Mouse (Mus musculus) MEL (cell line): ENCODE results near the gene Rras2.

Source experiments
- CHD1 ChIP-seq: IDR thresholded peaks from 2 replicates; pipeline ENCODE4 v1.6.1; 2012; ENCODE audit warnings: low read depth, mild to moderate bottlenecking, inconsistent platforms, low read length, improper control_type of control experiment
- CTCF ChIP-seq, 3 experiments: IDR thresholded peaks in 2 of 3; conservative IDR thresholded peaks in 1 of 3; 2 replicates each; pipeline ENCODE4 v1.5.1; 2011 to 2012; ENCODE audit warnings: low read length in 3 of 3, low read depth in 2 of 3, mild to moderate bottlenecking in 2 of 3, improper control_type of control experiment in 1 of 3, inconsistent platforms in 1 of 3, mixed read lengths in 1 of 3, moderate library complexity in 1 of 3; ENCODE audit not compliant: control insufficient read depth in 1 of 3, insufficient read depth in 1 of 3, poor library complexity in 1 of 3, severe bottlenecking in 1 of 3
- E2F4 ChIP-seq: IDR thresholded peaks from 2 replicates; pipeline ENCODE4 v1.6.1; 2011; ENCODE audit warnings: low read depth, low read length, improper control_type of control experiment, borderline replicate concordance
- EP300 ChIP-seq, 2 experiments: IDR thresholded peaks; 2 replicates each; pipeline ENCODE4 v1.6.1; 2011; ENCODE audit warnings: improper control_type of control experiment in 2 of 2, low read length in 2 of 2, low read depth in 1 of 2, mild to moderate bottlenecking in 1 of 2
- GABPA ChIP-seq: IDR thresholded peaks from 2 replicates; pipeline ENCODE4 v1.6.1; 2012; ENCODE audit warnings: low read depth, mild to moderate bottlenecking, inconsistent platforms, low read length, improper control_type of control experiment, moderate library complexity
- HCFC1 ChIP-seq: IDR thresholded peaks from 2 replicates; pipeline ENCODE4 v1.6.1; 2012; ENCODE audit warnings: low read depth, mild to moderate bottlenecking, inconsistent platforms, low read length, improper control_type of control experiment, moderate library complexity
- MAFK ChIP-seq: IDR thresholded peaks from 2 replicates; pipeline ENCODE4 v1.6.1; 2011; ENCODE audit warnings: low read depth, mild to moderate bottlenecking, low read length, improper control_type of control experiment, borderline replicate concordance
- MAX ChIP-seq: IDR thresholded peaks from 2 replicates; pipeline ENCODE4 v1.6.1; 2011; ENCODE audit warnings: low read length, improper control_type of control experiment
- MEF2A ChIP-seq: IDR thresholded peaks from 2 replicates; pipeline ENCODE4 v1.6.1; 2014; ENCODE audit warnings: low read depth, mild to moderate bottlenecking, inconsistent platforms, low read length, improper control_type of control experiment; ENCODE audit not compliant: poor library complexity, insufficient replicate concordance, severe bottlenecking; ENCODE audit errors: extremely low read depth
- POLR2A ChIP-seq, 2 experiments: IDR thresholded peaks; 2 replicates each; pipeline ENCODE4 v1.6.1; 2011 to 2012; ENCODE audit warnings: low read length in 2 of 2, mild to moderate bottlenecking in 2 of 2, control low read depth in 1 of 2, improper control_type of control experiment in 1 of 2, low read depth in 1 of 2, moderate library complexity in 1 of 2; ENCODE audit not compliant: control insufficient read depth in 1 of 2, insufficient read depth in 1 of 2, poor library complexity in 1 of 2
- RAD21 ChIP-seq: IDR thresholded peaks from 2 replicates; pipeline ENCODE4 v1.6.1; 2011; ENCODE audit warnings: mild to moderate bottlenecking, low read depth, low read length, improper control_type of control experiment
- USF1 ChIP-seq: IDR thresholded peaks from 2 replicates; pipeline ENCODE4 v1.6.1; 2014; ENCODE audit warnings: low read depth, mild to moderate bottlenecking, inconsistent platforms, low read length, improper control_type of control experiment, moderate library complexity
- USF2 ChIP-seq, 2 experiments: IDR thresholded peaks; 2 replicates each; pipeline ENCODE4 v1.6.1; 2011 to 2012; ENCODE audit warnings: improper control_type of control experiment in 2 of 2, low read length in 2 of 2, borderline replicate concordance in 1 of 2, inconsistent platforms in 1 of 2, low read depth in 1 of 2, mild to moderate bottlenecking in 1 of 2; ENCODE audit not compliant: insufficient read depth in 1 of 2
- ZNF384 ChIP-seq: IDR thresholded peaks from 2 replicates; pipeline ENCODE4 v1.6.1; 2012; ENCODE audit warnings: low read depth, mild to moderate bottlenecking, inconsistent platforms, low read length, improper control_type of control experiment

DNA sequence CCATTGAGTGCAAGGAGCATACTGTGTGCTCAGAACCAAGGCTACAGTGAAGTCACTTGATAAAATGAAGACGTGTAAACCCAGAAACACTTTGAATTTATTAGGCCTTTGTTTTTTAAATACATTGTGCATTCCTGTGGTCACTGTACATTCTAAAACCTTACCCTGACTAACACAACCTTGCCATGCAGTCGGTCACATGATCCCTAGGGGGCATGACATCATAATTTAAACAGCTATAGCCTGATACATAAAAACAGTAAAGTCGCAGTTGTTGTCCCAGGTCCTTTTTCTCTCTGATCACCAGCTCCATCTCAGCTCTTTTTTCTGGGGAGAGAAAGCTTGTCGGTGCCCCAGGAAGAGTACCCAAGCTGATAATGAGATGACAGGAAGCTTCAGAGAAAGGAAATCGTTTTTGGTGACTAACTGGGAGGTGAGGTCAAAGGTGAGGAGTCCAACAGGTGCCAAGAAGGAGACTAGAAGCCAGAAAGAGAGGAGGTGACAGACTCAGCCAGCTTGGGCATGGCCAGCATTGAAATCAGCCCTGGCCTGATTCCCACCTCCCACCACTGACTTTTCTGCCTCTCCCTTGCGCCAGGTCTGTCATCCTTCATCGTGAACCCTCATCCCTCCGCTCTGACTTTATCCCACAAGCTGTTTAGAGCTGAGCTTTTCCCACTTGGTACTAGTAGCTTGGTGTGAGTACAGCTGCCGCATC is 105.7 kb downstream of the Rras2 start:
- no peak for TF ChIP-seq CTCF (IDR thresholded peaks at IDR 0.05 in 2 of 3, conservative IDR thresholded peaks at IDR 0.05 in 1 of 3; ENCODE audit: control insufficient read depth in 1 of 3, insufficient read depth in 1 of 3, low read depth in 2 of 3, low read length in 3 of 3, poor library complexity in 1 of 3, severe bottlenecking in 1 of 3)
- no peak for TF ChIP-seq POLR2A (IDR thresholded peaks at IDR 0.05; ENCODE audit: control insufficient read depth in 1 of 2, insufficient read depth in 1 of 2, low read depth in 1 of 2, low read length in 2 of 2, poor library complexity in 1 of 2)
- TF ChIP-seq CHD1: no peak
- no peak for TF ChIP-seq GABPA
- no peak for TF ChIP-seq MEF2A
- no peak for TF ChIP-seq HCFC1
- TF ChIP-seq MAFK: no peak
- no peak for TF ChIP-seq RAD21
- no peak for TF ChIP-seq EP300 (IDR thresholded peaks at IDR 0.05; ENCODE audit: low read depth in 1 of 2, low read length in 2 of 2)
- TF ChIP-seq MAX: no peak
- no peak for TF ChIP-seq USF1
- no peak for TF ChIP-seq E2F4
- no peak for TF ChIP-seq USF2 (IDR thresholded peaks at IDR 0.05; ENCODE audit: borderline replicate concordance in 1 of 2, insufficient read depth in 1 of 2, low read depth in 1 of 2, low read length in 2 of 2)
- no peak for TF ChIP-seq ZNF384
